Mouse (Mus musculus) adrenal gland, adult 8-10 months (tissue): ENCODE data around the gene Carf. TPM values are rescaled to one million over a fixed set of nuclear protein-coding genes. Genes with fewer than 3 reads are reported as not detected.
A peak's percentile ranks its signal among the peaks of the same experiment; 100 is the strongest.

Source experiments
- DNase-seq: peaks from one replicate; pipeline ENCODE4 v3.0.0; 2022
- total RNA-seq, 4 experiments: library from RNA; stranded (reverse); gene quantifications; 2 replicates each; pipeline ENCODE4 v1.2.4; 2022

Gene Carf
- total RNA-seq, 4 experiments from 2014 or later, result 8.9 to 17.9 (median 15.9) TPM

DNA sequence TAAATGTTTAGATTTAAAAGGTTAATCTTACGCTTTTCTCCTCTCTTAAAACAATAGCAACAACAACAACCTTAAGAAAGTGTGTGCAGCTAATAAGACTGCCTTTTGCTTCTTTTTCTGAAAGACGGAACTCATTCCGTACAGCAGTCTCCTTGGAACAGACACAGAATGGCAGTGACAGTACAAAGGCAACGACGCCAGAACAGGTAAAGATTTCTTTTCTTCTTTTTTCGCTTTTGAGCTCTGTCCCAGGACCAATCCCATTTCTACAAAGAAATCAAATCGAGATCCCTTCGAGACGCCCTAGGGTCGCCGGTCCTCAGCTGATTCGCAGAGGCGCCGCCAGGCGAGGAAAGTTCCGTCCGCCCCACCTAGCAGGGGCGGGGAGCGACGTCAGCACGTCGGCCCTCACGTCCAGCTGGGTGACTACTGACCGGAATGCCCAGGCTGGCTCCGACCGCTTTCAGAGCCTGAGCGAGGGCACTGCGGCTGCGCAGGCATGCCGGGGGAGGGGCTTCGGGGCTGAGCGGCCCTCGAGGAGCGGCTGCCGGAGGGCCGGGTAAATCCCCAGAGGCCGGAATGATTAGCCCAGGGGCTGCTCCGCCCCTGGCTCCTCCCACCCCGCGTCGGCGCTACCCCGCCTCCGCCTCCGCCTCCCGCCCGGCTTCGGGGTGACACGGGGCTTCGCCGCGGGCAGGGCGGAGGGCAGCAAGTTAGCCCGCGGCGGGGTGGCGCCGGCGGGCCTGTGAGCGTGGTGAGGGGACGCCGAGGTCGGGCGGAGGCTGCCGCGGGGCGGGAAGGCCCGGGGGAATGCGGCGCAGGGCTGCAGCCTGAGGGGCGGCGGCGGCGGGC lies 82.1 kb downstream of the Carf start, which contains the start of gene Nbeal1:
Gene Nbeal1, plus strand, starts transcription at position 668 of the 852 bp plus-strand sequence.
- peak; percentile 99 for DNase-seq

DNA sequence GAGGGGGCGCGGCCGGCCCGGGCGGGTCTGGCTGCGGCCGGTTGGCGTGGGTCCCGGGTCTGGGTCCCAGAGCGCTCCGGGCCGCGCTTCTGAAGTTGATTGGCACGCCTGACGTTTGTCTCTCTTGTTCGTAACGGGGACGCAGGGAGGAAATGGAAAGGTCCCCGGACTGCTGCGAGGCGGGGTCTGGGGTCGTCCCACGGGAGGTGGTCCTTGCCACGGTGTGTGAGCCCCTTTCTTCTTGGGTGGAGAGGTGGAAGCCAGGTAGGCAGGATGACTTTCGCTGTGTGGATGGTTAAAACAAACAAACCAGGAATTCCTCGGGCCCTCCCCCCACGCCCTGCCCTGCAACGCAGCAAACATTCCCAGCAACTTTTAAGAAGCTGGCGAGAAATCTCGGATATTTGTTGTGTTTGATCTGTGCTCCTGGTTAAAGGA lies 82.8 kb downstream of the Carf start:
- DNase-seq, result peak; percentile 53

GRCm38 (mm10) chr1:60188454-60188853 lies 90.4 kb downstream of the Carf start:
- DNase-seq, result no peak

- DNase-seq, result no peak
Observed at GRCm38 (mm10) chr1:60196813-60197212, 98.8 kb downstream of the Carf start.

- no peak for DNase-seq
Observed at GRCm38 (mm10) chr1:60199006-60199405, 101.0 kb downstream of the Carf start.

Other genes starting within 250 kb of the Carf start
- gene Fam117b, start 185.2 kb upstream of the Carf start, total RNA-seq, result 10 to 100 TPM; 39.3 to 54.0 (median 45.2) TPM
- 1 to 10 TPM; 2.7 to 3.5 (median 2.9) TPM for gene Ica1l, start 55.1 kb upstream of the Carf start, total RNA-seq
- gene Wdr12, start 398 bp downstream of the Carf start, total RNA-seq, result 10 to 100 TPM; 14.8 to 20.5 (median 18.5) TPM
- gene Nbeal1, start 82.4 kb downstream of the Carf start, total RNA-seq, result 10 to 100 TPM; 64.5 to 93.8 (median 75.0) TPM
- 10 to 100 TPM; 33.7 to 39.6 (median 37.1) TPM for gene Cyp20a1, start 245.1 kb downstream of the Carf start, total RNA-seq